Mouse (Mus musculus): ENCODE measurements around the gene Gm5168. TPM values are rescaled to one million over a fixed set of nuclear protein-coding genes. Genes with fewer than 3 reads are reported as not detected.
"Not testable (repeated sequence)": the region's sequence is repeated elsewhere in the genome, so short reads cannot be mapped to it uniquely, and the experiment has no call there.

Gm5168 gene
- polyA plus RNA-seq (2015; fragmentation: Nextera tagmentation; extraction: Ambion mirVana) = not detected in 2 replicates

DNA sequence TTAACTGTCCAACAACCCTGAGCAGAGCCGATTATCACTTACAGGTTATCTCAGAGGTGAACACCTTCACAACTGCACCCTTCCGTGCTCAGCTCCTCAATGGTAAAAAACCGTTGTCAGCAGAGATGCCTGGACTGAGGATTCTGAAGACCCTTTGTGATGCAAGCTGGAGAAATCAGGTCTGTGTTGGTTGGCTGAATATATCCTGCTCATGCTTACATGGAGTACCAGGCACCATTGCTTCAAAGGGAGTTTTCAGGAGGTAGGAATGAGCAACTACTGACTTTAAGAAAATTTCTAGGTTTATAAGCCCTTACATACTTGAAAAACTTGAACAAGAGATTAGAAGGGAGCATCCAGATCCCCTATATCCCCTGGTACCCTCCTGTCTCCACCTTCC lies at the start of gene Gm5168:
Gene Gm5168, minus strand, starts transcription at position 101 of the 400 bp plus-strand sequence.
- not testable (repeated sequence) for DNase-seq (ENCODE audit: low spot score)

Other genes starting within 250 kb of the Gm5168 start
- not detected in 2 replicates for gene Gm2012, start 180.3 kb upstream of the Gm5168 start, polyA plus RNA-seq (2015; fragmentation: Nextera tagmentation; extraction: Ambion mirVana)

Measured in thymus, postnatal 0 days (tissue).